Comparison of ENCODE assay signal across 16 mouse cellular contexts in the genomic region with DNA sequence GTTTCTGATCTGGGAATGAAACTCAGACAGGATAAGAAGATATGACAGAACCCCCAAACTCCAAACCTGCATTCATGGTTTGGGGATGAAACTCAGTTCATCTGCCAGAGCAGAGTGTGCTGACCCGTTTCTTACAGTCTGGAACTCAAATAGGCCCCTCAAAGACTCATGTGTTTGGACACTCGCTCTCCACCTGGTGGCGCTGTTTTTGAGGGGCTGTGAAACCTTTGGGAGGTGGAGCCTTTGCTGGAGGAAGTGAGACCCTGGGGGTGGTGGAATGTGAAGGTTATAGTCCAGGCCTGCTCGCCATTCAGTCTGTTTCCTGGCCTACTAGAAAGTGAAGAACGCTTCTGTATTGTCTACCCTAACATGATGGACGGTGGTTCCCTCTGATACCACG. TPM values are rescaled to one million over a fixed set of nuclear protein-coding genes. Genes with fewer than 3 reads are reported as not detected.
DNase-seq lines count a peak whose midpoint lies in the region; TF ChIP-seq lines count a peak whose summit lies in the region.
"Had no signal": no experiment of that assay in that cellular context is flagged by ENCODE, and none has a peak within 500 bp of the region (broad histone marks: within the 10 kb centered on the region; RNA-seq: fewer than 3 reads in every experiment).

No protein-coding gene starts in this region.

- no peak overlapping the region for H3K27ac ChIP-seq in layer of hippocampus, adult 2 months
- H3K27ac ChIP-seq in thymus, adult 2 months (ENCODE audit: control insufficient read depth, insufficient read depth, low read length), result no peak overlapping the region
- H3K27ac ChIP-seq: embryonic facial prominence, embryonic 12.5 days; limb, embryonic 13.5 days; macrophage had no signal

- DNase-seq in adrenal gland, postnatal 14 days, result peak; percentile 55
- no peak for DNase-seq in adrenal gland, adult 18-20 months (ENCODE audit: low spot score in 2 of 2)
- no peak for DNase-seq in layer of hippocampus, adult 2 months (ENCODE audit: low spot score in 2 of 2)
- no peak for DNase-seq in layer of hippocampus, postnatal 10 days (ENCODE audit: low spot score in 2 of 2)
- peak; percentile 21 for DNase-seq in thymus, postnatal 0 days (ENCODE audit: low spot score)
- no peak for DNase-seq in thymus, adult 2 months
- DNase-seq in yolk sac, embryonic 10.5 days (ENCODE audit: low spot score), result peak; percentile 37
- no peak for DNase-seq in cerebellum, adult 18-20 months
- DNase-seq: cerebellum, adult 9-11 months; heart, postnatal 10 days; layer of hippocampus, adult 9-11 months; right cerebral cortex, postnatal 4 days had no signal

- 74% methylated on average over 7 of the region's 7 CpGs for WGBS in thymus, adult 2 months

- H3K4me1 ChIP-seq in thymus, adult 2 months (replicated peaks; ENCODE audit: control insufficient read depth, insufficient read depth, low read length), result peaks cover 4% of the 10 kb centered on the region; the same call in 1 of the 2 replicates

- peak; percentile 51 for TF ChIP-seq CTCF in layer of hippocampus, adult 2 months (conservative IDR thresholded peaks at IDR 0.05)
- no peak for TF ChIP-seq CTCF in thymus, adult 2 months (IDR thresholded peaks at IDR 0.05; ENCODE audit: borderline replicate concordance, control insufficient read depth, extremely low read depth, insufficient read depth, low read length, poor library complexity)

- no peak overlapping the region for H3K4me3 ChIP-seq in layer of hippocampus, adult 2 months
- H3K4me3 ChIP-seq in thymus, adult 2 months (ENCODE audit: control insufficient read depth, insufficient read depth, low read length), result no peak overlapping the region
- H3K4me3 ChIP-seq: embryonic facial prominence, embryonic 12.5 days; limb, embryonic 13.5 days had no signal

- no peaks in the 10 kb centered on the region for H3K27me3 ChIP-seq in thymus, adult 2 months (ENCODE audit: control insufficient read depth, insufficient read depth, low read length)
- H3K27me3 ChIP-seq: embryonic facial prominence, embryonic 12.5 days; Patski had no signal

- no peak for TF ChIP-seq POLR2A in thymus, adult 2 months (IDR thresholded peaks at IDR 0.05; ENCODE audit: control insufficient read depth, extremely low read depth, insufficient read depth, low read length, poor library complexity)

- H3K36me3 ChIP-seq in thymus, adult 2 months (ENCODE audit: control insufficient read depth, insufficient read depth, low read length), result no peaks in the 10 kb centered on the region
- H3K36me3 ChIP-seq: embryonic facial prominence, embryonic 12.5 days; limb, embryonic 13.5 days had no signal

RNA-seq across cellular contexts. Expression of a gene that starts 29.6 kb away (rescaled TPM):
- total RNA-seq in adrenal gland, postnatal 14 days (2021), result 0.45 and 0.52 TPM in 2 replicates
- under 1 TPM; 0.51 to 0.60 TPM for total RNA-seq in adrenal gland, adult 18-20 months (2021)
- 10 to 100 TPM; 66.8 to 69.1 TPM for total RNA-seq in layer of hippocampus, adult 2 months (2021)
- total RNA-seq in layer of hippocampus, postnatal 10 days (2021), result 10 to 100 TPM; 40.1 to 43.0 TPM
- polyA plus RNA-seq in thymus, postnatal 0 days (2015; fragmentation: Nextera tagmentation; extraction: Ambion mirVana), result 0.03 and 0.07 TPM in 2 replicates
- 0.19 and 0.34 TPM in 2 replicates for polyA plus RNA-seq in thymus, adult 2 months (2012; rRNA removed)
- polyA plus RNA-seq: macrophage had no signal

RNA-seq across cellular contexts. Expression of a gene that starts 41.7 kb away (rescaled TPM):
- total RNA-seq in adrenal gland, postnatal 14 days (2021), result 1.3 and 1.4 TPM in 2 replicates
- under 1 TPM; 0.22 to 0.96 TPM for total RNA-seq in adrenal gland, adult 18-20 months (2021)
- total RNA-seq in layer of hippocampus, adult 2 months (2021), result 1 to 10 TPM; 1.5 to 1.7 TPM
- 1 to 10 TPM; 2.0 to 2.8 TPM for total RNA-seq in layer of hippocampus, postnatal 10 days (2021)
- 0.03 TPM in 1 of 2 replicates, not detected in the other for polyA plus RNA-seq in thymus, postnatal 0 days (2015; fragmentation: Nextera tagmentation; extraction: Ambion mirVana)
- polyA plus RNA-seq in thymus, adult 2 months (2012; rRNA removed), result 0.03 TPM in 2 replicates
- polyA plus RNA-seq: macrophage had no signal

Comparison
In these comparisons a context has a peak if more than half of its experiments do, and no peak if none do; other contexts are left out.
1. DNase-seq: peak in adrenal gland, postnatal 14 days (single experiment), thymus, postnatal 0 days (single experiment) and yolk sac, embryonic 10.5 days (single experiment); none in adrenal gland, adult 18-20 months (0 of 2), layer of hippocampus, adult 2 months (0 of 2), layer of hippocampus, postnatal 10 days (0 of 2), thymus, adult 2 months (single experiment) and cerebellum, adult 18-20 months (0 of 2).
2. RNA of a gene that starts 29.6 kb away (total RNA-seq): 66.8 to 69.1 TPM in layer of hippocampus, adult 2 months and 40.1 to 43.0 TPM in layer of hippocampus, postnatal 10 days; 0.51 to 0.60 TPM in adrenal gland, adult 18-20 months and 0.45 to 0.52 TPM in adrenal gland, postnatal 14 days; every median in the first group is over 10 times any median in the second.